Mouse (Mus musculus) megakaryocyte progenitor cell, adult 5-6 weeks (primary cell): ENCODE data around the gene Cmip. TPM values are rescaled to one million over a fixed set of nuclear protein-coding genes. Genes with fewer than 3 reads are reported as not detected.

ENCODE experiments used
- ATAC-seq: replicated peaks from 2 replicates; pipeline ENCODE4 v1.8.0; 2016; ENCODE audit warnings: mild to moderate bottlenecking, moderate TSS enrichment, inconsistent platforms; ENCODE audit not compliant: poor library complexity
- total RNA-seq, 2 experiments: library from RNA; stranded (forward) in 1 of 2; stranded (reverse) in 1 of 2; fragments of 157-497, 149-512 nt in 1 of 2; fragments of 200-1000 nt in 1 of 2; gene quantifications; 2 replicates each; pipeline versions ENCODE4 v1.2.3 to v1.2.4; 2015 to 2017

Gene Cmip
- total RNA-seq, 2 experiments from 2014 or later, result 9.5 to 36.5 TPM

DNA sequence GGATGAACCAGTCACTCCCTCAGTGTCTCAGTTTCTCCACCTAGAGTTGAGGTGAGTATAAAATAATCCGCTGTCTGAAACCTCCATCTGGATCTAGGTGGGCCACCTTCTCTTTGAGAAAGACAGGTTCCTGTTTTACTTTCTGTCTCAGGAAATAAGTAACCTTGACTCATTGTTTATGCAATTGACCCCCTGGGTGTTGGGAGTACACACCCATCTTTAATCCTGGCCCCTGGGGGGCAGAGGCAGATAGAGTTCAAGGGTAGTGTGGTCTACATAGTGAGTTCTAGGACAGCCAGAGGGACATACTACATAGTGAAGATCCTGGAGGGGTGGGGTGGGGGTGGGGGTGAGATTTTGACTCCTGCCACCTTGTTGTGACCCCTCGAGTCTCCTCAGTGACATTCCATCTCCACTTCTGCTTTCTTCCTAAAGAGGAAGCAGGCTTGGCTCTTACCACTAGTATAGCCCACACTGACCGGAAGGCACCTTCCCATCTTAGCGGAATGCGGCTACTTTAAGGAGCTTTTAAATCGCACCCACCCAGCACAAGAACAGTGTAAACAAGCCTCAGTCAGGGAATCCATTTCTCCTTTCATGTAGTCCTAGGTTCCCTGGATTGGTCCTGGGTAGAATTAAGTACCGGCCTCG lies 86.0 kb downstream of the Cmip start:
- peak; percentile 35 for ATAC-seq

DNA sequence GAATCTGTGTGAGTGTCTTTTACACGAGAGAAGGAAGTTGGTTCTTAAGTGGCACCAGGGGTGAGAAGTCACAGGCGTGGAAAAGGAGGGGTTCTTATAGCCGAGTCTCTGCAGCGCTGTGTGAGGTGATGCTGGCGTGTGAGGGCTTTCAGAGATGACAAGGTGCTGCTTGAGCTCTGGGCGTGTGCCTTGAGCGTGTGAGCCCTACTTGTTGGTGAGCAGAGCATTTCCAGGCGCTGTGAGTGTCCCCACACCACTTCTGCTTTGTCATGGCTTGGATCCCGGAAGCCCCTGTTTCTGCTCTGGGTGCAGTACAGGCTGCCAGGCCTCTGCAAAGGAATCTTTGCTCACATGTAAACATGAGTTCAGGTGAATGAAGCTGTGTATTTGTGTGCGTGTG lies 86.6 kb downstream of the Cmip start:
- ATAC-seq, result peak; percentile 64

DNA sequence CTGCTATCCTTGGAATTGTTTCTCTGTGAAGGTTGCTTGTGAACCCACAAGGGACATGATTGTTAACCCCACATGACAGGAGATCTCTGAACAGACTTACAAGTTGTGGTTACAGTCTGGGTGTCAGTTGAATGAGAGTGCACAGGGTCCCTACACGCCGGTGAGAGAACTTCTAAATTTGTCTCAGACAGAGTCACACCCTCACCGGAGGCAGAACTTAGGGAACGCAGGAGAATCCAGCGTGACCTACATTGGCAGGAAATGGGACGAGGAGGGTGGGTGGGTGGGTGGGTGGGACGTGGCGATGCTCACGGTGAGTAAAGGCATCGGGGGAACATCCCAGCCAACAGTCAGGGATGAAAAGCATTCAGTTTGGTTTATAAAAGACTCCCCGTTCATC lies 88.0 kb downstream of the Cmip start:
- ATAC-seq, result no peak

DNA sequence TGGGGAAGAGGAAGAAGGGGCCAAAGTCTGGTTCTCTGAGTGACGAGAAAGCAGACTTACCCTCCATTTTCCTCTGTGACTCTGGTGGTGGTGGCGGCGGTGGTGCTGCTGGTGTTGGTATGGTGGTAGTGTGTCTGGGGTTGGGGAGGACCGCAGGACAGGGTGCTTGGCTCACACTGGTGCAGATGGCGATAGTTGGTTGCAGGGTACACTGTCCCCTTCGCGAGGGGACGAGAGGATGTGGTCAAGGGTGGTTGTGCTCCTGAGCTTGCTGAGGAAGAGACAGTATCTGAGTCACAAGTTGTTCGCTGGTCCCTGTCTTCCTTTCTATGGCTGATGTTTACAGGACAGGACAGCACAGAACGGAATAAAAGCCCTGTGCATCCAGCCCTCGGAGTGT lies 88.5 kb downstream of the Cmip start:
- no peak for ATAC-seq

DNA sequence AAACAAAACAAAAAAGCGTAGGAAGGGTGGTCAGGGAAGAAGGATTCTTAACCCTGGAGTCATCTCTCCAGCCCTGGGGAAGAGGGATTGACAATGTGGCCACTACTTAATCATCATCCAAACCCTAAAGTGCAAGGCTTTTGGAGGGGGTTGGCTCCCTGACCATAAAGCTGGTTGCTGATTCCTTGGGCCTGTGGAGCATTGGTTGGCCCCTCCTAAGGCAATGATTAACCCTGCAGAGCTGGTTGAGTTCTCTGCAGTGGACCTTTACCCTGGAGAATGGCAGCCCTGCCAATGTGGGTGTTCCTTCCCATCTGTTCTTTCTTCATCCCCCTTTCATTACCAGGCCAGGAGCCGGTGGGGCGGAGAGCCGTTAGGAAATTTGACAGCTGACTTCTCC lies 90.7 kb downstream of the Cmip start:
- ATAC-seq, result no peak

DNA sequence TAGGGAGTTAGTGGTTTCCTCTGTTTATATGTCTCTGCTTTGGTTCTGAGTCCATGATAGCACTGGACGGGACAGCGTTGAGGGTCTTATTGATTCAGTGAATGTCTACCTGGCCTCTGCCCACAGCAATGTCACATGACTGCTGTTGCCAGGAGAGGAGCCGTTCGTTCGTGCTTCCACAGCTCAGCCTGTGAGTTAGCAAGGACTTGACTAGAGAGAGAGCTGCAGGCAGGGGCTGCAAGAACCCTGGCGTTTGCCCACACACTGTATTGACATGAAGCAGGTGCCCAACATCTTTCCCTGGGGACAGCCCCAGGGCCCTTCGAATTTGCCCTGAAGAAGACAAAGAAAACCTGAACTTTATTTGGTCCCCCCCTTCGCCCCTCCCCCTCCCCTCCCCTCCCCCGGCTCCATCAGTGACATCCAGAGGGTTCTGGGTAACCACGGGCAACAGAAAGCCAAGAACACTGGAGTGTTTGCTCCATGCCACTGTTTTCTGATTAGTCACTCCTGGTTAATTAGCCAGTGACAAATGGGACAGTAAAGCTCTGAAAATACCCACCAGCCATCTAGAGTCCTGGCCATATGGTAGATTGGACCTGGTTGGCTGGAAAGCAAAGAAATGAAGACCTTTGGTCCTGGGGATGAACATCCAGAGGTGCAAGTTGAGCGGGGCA lies 92.0 kb downstream of the Cmip start:
- peak; percentile 6; the same call in 1 of the 2 replicates for ATAC-seq

DNA sequence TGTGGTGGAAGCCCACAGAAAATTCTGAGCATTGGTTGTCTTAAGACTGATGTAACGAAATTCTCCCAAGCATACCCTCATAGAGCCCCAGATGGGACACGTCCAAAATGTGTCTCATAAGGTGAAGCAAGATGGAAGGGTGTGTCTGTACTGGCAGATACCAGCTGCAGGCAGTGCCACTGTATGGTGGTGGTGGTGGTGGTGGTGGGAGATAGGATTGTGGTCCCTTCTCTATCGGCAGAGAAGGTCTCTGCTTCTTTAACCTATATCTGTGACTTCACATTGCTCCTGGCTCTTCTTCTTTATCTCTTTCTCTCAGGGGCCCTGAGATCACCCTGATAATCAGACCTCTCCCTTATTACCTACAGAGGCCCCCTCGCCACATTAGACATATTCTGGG lies 92.7 kb downstream of the Cmip start:
- peak; percentile 86 for ATAC-seq

DNA sequence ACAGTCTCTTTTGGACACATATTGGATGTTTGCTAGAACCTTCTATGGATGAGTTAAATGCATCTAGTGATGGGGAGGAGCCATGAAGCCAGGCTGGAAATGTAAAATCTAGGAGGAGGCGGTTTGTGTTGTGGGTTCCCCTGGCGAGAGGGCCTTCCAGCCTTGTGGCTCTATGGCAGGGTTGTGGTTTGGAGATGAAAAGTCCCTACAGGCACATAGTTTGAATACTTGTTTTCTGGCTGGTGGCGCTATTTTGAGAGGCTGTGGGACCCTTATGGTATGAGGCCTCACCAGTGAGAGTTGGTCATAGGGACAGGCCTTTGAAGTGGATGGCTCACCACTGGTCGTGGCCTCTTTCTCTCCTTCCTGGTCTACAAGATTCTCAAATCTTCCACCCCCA lies 95.2 kb downstream of the Cmip start:
- no peak for ATAC-seq

DNA sequence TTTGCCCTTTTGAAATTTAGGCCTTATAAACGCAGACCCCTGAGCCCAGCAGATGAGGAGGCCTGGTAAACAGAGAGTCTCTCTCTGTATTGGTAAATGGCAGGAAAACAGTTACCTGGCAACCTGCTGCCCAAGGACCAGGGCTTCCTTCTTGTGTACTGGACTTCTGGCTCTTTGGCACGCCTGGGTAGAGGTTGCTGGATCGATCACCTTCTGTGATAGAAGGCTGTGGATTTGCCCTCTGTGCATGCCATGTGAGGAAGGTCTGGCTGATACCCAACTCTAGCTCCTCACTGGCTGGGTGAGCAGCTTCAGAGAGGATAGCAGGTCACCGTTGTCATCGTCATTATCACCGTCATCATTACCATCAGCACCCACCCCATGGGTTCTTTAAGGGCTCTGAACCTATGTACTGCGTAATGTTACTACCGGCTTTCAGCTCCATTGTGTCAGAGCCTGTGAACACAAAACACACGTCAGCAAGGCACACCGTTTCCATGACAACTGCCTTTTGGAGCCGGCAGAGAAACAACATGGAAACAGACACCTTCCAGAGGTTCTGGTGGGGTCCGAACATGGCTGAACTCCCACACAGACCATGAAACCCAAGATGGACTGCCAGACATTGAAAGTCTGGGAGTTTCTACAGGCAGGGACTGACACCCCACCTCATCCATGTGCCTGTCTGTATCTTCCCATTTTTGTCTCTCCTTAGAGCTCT lies 98.4 kb downstream of the Cmip start:
- ATAC-seq, result no peak

DNA sequence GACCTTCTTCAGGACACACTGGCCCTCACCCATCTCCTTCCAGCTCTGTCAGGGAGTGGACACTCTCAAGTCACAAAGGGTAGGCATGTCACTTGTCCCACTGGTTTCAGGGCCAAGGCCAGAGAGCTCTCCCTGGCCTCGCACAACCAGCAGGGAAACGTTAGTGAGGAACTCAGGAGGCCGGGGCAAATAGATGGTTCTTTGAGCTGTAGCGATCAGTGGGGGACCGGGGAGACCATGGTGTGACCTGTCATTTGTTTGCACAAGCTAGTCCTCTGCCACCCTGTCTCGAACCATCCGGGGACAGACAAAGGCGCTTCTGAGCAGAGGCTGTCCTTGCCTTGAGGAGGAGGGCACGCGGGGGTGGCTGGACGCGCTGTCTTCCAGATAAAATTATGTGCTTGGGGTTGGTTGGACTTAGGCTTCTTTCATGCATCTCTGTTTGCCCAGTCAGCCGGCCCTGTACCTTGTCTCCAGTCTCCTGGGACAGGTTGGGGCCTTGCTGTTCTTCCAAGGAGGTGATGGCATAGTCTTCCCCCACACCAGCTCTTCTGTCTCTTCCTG lies 99.3 kb downstream of the Cmip start:
- ATAC-seq, result no peak

DNA sequence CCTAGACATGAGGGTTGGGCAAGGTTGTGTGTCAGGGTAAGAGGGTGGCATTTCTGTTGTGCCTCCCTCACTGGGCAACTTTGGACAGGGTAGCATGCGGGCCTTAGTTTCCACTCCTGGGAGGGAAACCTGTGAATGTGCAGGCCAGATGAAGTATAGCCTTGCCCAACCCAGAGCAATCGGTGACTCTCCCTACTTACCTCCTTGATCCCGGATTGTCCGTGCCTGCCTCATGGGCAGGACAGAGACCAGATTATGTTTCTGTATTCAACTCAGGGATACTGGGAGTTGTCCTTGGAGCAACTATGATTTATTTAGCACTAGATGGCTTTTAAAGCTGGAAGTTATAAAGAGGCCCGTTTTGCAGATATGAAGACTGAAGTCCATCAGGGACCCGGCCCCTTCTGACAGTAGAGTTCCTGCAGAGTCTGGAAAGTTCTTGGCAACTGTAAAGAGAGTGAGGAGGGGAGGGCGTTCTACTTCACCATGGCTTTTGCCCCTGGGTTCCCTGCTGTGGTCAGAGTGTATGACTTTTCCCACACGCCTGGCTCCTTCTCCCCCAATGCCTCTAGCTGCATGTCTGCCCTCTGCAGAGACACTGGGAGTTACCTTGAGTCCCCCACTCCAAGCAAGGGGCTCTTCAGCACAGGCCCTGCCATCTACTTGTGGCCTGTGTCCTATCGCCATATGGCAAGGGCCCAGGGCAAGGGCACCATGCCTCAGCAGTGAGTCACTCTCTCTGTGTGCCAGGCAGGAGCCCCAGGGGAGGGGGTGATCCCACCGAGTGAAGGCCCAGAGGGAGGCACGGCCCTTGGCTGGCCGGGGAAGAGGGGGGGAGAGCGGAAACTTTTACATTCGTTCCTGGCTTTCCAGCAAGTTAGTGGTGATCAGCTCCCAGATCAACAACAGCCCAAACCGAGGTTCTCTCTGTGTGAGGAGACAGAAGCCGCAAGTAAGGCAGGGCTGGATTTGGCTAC lies 100.9 kb downstream of the Cmip start:
- no peak for ATAC-seq

DNA sequence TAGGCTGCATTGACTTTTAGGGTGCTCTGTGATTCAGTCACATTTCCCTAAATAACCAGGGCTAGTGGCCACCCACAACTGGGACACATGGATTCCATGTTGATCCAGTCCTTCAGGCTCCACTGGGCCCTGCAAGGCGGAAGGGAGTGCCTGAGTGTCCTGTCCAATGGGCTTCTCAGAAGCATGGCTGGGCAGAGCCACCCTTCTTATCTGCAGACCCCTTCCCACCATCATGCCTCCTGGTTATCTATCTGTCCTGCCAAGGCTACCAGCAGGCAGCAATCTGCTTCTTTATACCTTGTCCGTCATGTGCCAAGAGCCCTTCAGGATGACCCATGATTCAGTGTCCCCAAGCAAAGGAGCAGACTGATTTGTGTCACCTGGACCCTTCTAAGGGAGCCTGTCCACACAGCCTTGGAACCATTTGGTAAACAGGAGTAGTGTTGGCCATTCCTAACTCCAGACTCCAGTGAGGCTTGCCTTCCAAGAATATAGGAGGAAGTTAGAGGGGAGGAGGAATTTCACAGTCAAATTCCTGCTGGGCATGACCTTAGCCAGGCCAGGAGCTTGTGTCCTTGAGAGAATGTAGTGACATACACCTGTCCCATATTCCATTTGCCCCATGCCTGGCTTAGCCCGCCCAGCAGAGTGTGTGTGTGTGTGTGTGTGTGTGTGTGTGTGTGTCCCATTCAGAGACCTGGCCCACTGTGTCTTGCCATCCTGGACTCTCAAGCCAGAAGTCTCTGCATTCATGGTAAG lies 103.5 kb downstream of the Cmip start:
- peak; percentile 51 for ATAC-seq

DNA sequence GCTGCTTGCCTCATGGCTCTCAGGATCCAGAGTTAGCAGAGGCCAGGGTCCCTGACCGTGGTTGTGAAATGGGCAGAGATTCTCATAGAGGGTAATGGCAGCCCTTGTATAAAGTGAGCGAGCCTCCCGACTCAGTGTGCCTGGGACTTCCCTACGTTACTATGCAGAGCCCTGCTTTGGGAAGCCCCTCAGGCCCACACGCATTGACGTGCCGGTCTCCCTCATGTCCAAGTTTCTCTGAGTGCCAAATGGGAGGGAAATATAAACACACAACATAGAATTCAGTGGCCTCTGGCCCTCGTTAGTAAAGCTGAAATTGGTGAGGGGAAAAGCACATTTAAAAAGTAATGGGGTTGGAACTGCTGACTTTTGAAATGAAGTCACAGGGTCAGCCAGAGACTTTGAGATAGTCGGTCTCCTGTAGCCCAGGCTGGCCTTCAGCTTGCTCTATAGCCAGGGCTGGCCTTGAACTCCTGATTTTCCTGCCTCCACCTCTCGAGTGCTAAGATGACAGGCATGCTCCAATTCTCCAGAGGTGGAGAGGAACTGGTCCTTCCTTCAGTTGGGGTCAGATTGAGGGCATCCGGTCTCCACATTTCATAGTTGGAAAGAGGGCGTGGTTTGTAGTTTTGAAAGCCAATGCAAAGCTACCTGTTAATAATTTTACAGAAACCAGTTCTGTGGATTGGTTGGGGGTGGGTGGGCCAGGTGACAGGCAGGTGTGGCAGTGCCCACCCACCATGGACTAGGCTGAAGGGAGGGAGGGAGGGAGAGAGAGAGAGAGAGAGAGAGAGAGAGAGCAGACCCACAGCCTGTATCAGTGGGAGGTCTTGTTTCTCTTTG lies 105.0 kb downstream of the Cmip start:
- no peak for ATAC-seq

DNA sequence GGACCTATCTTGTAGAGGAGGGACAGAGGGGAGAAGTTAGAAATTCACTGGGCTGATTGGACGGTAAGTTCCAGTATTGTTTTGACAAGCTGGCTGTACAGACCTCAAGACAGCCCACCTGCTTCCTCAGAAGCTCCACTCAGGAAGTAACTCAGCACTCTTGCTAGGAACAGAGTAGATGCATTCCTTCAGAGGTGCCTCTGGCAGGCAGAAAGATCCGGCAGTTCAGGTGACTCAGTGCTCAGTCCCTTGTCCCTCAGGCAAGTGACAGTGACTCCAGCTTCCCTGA lies 105.5 kb downstream of the Cmip start:
- ATAC-seq, result peak; percentile 17; the same call in 1 of the 2 replicates

DNA sequence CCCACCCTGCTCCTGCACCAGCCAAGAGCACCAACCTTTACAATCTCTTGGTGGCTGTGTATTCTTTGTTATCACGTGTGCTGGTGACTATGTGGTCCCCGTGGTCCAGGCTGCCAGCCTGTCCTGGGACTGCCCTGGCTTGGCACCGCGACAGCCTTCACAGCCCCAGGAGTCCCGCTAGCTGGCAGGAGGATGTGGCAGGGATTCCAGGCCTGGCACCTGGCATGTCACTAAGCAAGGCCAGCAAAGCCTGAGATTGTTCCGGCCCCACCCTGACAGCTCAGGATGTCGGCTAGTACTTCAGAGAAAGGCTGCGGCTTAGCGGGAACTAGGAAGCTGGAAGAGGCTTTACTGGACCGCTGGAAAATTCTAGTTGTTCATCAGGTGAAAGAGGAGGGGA lies 106.4 kb downstream of the Cmip start:
- no peak for ATAC-seq

DNA sequence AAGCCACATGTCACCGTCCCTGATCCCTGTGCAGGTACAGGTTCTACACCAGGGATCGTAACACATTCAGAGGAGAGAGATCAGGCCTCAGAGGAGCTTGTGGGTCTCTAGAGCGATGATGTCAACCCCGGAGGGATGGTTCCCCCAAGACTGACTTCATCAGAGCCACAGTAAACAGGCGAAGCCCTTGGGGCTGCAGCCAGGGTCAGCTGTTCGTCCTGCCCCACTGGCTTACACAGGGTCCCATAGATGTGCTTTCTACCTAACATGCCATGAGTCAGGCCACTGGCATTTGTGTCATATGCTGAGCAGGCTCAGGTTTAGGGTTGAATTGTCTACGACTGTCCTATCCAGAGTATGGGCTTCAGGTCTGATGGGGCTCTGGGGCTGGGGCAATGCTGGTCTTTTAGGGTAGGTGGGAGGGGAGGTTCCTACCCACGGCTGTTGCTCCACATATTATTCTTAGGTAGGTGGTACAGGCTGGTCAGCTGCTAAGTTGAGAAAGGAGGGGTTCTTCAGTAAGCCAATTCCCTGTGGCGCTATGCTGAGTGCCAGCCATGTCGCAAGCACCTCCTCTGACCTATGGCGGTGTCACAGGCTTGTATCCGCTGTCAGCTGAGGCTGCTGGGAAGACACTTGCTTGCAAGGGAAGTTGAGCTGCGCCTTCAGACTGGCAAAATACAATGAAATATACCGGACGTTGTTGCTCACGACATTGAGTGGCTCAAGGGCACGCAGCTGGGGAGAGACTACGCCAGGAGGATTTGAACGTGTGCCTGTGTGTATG lies 107.7 kb downstream of the Cmip start:
- peak; percentile 71 for ATAC-seq

DNA sequence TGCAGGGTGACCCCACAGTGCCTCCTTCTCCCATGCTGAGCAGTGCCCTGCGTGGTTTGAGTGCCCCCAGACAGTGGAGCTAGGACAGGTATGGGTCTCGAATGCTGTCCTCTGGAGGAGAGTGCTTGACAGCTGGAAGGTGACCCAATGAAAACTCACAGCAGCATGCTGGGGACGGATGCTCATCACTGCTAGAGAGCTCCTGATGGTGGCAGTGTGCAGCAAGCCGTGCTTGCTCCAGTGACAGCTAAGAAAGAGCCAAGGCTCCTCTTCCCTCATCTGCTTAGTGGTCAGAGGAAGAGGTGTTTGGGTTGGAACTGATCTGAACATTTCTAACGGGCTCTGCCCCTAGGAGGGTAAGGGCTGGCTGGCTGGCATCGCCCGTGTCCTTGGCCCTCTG lies 109.6 kb downstream of the Cmip start:
- ATAC-seq, result peak; percentile 14; the same call in 1 of the 2 replicates

DNA sequence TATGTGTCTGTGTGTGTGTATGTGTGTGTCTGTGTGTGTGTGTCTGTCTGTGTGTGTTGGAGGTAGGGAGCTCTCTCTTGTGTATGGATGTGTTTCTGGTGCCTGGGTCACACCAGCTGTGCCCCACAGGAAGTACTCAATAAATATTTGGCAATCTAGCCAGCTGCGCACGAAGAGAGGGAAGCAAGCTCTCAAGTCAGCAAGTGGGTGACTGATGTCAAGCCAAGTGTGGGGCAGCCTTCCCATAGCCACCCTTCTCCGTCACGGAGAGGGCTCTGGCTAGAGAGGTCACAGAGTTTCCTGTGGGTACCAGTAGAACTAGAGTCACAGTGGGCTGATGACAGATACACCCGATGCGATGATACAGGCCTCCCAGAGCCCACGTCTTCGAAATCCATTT lies 110.6 kb downstream of the Cmip start:
- peak; percentile 59 for ATAC-seq
